Mouse (Mus musculus) embryo, embryonic 11.5 days (tissue): ENCODE measurements at regions not wholly inside any gene's neighbourhood (a gene's known extent, or its start where the extent isn't known, plus 50 kb on each side); places are given as distances from the start of the nearest gene placed in this dataset.

Experiments used
- DNase-seq: peaks from one replicate; pipeline ENCODE4 v3.0.0-alpha.2; 2012; ENCODE audit warnings: low read depth, low spot score

DNA sequence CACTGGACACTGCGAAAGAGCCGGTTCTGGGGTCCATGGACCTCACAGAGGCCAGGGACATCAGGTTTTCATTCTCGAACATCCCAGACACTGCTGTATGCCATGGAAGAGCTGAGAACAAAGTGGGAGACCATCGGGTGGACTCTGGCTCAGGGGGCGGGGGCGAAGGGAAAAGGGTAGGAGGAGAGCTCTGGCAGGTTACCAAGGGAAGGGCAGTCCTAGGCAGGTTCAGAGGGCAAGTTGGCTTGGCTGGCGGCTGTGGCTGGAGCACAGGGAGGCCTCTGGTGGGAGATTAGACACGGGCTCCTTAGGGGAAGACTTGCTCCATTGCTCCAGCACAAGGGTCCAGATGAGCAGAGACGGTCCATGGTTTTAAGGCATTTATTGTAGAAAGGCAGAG is 164.3 kb upstream of the Mki67 start:
- DNase-seq = no peak

DNA sequence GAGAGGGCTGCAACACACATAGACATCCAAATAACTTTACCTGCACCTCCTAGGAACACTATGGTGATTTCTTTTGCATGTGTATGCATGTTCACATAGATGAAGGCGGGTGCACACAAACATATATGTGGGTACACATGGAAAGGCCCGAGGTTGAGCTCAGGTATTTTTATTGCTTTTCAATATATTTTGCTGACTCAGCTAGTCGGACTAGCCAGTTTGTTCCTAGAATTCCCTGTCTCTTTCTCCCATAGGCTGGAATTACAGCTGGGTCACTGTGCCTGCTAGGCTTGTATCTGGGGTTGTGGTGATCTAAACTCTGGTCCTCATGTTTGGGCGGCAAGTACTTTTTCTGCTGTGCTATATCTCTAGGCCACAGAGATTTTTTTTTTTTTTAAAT is 166.1 kb upstream of the Mki67 start:
- DNase-seq = no peak

DNA sequence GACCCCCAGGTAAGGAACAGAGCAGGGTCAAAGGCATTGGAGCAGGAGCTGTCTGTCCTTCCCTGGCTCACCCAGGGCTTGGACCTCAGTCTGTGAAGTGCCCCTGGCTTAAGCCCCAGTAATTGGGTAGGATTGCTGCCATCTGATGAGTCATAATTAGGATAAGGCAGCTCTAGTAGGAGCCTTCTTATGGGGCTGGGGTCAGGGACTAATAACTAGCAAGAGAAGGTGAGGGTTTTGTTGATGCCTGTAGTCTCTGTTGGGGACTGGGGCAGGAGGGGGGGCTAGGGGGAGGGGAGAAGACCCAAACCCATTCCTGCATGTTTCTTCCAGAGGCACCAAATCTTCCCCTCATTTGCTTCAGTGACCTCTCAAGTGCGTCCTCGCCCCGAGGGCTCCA is 172.4 kb upstream of the Mki67 start:
- no peak for DNase-seq

DNA sequence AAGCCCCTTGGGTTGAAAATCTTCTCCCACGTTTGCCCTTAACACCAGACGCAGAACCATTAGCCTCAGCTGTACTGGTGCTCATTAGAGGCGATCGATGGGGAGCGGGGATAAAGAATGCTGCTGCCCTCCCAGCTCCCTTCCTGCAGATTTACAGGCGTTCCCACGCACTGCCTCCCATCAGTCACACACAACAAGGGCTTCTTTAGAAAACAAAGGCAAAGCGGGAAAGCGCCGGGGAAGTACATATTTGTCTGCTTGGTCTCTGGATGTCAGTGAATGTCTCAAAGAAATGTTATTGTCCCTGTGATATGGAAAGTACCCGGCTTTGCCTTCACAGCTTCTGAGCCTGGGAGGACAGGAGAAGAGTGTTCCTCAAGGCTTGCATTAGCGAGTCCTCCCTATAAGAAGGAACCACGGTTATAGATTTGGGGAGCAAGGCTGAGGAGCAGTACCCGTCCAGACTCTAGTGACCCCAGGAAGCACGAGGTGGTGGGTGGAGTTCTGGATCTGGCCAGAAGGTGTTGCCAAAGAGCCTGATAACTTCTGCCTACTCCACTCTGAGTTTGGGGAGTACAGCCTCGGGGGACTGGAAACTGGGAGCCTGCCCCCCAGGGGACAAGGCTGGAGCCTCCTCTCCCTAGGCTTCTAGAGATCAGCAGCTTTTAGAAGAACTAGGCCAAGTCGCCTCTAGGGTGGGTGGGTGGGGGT is 173.0 kb upstream of the Mki67 start:
- peak; percentile 20 for DNase-seq

DNA sequence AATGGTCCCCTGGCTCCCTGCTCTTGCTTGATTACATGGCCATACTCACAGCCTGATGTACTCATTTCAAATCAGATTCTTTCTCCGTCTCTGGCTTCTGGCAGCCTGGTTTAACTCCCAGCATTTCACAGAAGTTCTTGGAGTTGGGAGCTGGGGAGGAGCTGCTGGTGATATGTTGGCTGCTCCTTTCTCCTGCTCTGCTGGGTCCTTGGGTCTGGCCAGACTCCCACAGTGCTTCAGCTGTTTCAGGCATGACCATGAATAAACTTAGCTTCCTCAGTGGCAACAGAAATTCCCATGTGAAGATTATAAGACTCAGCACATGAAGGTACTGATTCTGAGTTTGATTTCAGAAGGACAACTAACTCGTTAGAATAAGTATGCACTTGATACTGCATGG is 182.7 kb upstream of the Mki67 start:
- no peak for DNase-seq

DNA sequence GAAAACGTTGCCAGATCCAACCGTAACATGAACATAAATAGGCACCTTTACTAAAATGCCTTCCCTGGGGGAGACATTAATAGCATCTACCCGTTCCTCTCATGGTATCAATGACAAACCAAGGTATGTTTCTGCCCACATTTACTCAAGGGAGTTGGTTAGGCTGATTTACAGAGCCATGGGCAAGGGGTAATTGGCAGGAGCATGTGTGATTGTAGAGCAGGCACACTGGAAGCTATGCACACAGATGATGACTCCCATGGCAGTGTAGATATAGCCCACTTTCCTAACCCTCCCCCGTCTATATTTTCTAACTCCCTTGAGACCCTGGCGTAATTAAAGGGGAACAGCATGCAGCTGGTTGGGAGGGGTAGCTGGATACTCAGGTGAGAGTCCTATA is 183.6 kb upstream of the Mki67 start:
- no peak for DNase-seq

DNA sequence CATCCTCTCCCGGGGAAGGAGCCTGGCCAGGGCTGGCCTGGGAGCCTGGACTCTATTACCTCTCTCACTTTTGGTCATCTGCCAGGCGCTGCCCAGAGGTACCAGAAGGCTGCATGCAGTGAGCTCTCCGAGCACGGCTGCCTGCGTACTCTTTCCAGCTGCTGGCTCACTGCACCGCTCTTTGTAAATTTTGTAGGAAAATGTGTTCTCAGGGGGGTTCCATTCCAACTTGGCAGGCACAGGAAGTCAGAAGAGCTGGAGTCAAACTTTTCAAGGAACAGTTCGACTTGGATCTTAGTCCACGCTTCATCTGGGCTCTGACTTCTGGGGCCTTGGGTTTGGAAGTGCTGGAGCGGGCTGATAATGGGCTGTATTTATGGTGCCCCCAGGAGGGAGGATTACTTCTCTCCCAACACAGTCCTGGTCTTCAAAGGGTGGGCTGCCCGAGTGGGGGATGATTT is 184.7 kb upstream of the Mki67 start:
- peak; percentile 36 for DNase-seq

DNA sequence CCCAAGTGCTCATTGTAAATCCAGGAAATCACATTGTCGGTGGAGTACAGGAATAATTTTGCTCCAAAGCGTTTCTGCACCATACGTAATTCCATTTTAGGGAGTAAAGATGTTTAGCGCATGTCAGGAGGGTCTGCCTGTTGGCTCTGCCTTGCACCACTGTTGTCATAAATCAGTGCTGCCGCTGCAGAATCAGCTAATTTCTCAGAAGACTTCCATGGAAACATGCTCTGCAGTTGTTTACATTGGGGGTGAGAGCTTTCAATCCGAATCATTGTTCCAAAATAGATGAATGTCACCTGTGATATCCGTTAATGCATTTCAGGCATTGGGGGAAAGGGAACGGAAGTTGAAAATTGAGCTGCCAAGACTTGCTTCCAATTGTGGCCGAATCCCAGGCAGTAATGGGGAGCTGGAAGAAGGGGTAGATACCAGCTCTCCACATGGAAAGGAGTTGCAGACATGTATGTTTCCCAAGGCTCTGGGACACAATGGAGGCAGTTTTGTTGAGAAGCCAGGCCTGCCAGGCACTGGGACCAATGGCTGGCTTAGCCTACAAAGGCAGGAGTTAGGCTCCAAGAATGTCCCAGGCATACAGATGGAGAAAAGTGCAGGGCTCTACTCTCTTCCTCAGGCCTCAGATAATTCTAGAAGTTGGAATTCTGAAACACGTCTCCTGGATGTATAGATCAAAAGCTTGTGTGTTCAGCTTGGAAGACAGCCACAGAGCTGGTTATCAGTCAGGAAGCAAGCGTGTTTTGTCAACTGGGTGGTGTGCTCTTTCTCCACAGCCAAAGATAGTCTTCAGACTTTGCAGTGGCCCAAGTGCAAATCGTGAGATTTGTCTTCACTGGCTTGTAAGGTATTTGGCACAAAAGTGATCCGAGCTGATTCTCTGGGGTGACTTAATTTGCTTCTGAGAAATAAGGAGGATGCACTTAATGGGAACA is 186.2 kb upstream of the Mki67 start:
- DNase-seq = peak; percentile 11

DNA sequence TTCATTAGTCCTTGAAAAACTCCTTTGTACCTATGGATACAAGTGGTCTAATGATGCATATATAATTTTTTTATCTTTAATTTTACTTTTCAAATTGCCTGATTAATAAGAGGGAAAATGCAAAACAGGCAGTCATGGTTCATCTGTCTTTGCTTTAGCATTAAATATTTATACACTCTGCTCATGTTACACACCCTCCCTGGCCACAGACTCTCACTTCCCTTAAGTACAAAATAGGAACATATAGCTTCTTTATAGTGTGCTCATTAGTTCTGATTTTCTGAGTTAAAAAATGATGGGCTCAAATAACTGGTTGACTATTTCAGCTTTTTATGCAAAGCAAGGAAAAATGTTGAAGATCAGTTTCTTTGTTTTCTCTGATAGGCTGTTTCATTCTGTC is 195.2 kb upstream of the Mki67 start:
- DNase-seq = no peak

DNA sequence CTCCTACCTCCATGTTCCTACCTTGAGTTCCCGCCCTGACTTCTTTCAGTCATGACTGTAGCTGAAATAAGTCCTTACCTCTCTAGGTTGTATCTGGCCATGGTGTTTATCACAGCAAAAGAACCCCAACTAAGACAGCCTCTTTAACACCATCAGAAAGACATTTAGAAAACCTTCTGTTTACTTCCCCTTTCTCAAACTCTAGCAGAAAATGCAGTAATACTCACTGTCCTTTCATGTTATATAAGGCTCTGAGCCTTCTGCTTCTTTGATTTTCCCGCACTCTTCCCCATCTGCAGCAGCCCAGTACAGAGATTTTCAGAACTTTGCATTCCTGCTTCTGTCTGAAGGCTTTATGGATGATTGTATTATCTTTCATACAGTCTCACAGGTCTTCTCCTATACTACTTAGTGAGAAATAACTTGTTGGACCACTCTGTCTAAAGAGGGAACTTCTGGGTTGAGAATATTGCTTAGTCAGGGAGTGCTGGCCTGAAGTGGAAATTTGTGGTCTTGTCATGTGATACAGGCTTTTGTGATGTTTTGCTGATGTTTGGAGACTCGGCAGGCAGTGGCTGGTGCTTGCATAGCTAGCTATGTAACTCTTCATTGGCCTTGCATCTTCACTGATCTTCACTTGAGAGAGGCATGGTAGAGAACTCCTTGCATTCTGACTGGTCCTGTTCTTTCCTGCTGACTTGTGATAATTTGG is 197.9 kb upstream of the Mki67 start:
- no peak for DNase-seq

DNA sequence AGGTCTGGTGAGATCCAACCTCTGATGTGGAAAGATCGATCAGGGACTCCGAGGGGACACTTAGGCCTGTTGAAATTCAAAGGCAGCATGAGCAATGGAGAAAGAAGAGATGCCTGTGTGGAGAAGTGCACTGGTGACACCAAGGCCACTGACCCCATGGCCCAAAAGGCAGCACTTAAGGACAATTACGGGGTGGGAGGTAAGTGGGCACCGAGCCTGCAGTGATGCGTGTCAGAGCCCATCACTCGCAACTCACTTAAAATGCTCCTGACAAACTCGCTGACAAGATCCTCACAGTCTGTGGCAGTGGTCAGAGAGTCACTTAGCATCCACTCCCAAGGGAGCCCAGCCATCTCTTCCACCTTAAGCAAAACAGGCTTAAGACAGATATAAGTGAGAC is 207.7 kb upstream of the Mki67 start:
- DNase-seq = no peak

DNA sequence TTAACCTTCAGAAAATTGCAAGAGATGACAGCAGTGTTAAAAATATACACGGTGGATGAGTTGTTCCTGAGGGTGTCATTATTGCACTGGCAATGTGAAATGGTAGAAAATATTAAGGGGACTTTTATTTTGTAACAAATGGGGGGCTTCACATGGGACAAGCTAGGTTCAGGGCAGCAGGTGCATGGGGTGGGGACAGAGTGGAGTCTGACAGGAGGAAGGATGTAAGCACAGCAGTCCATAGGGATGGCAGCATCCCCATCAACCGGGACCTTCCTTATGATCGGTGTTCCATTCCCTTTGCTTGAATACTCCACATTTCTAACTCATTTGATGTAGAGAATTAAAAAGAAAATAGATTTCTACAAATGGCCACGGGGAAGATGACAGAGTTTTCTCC is 208.5 kb upstream of the Mki67 start:
- no peak for DNase-seq

DNA sequence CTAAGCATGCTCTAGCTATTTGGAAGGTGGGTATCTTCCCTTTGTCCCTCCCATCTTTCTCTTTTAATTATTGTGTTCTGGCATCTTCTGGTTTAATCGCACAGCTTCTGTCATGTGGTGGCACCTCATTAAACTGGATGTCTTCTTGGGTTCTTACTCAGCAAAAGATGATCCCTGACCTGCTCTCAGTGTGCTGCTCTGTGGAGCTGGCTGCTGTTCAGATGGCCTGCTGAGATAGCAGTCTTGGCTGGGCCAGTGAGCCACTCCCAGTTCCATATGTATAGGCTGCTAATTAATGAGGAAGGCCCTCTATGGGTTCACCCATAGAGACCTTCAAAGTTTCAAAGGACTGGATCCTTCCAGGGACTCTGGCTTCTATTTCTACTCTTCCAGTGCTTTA is 213.9 kb upstream of the Mki67 start:
- no peak for DNase-seq

DNA sequence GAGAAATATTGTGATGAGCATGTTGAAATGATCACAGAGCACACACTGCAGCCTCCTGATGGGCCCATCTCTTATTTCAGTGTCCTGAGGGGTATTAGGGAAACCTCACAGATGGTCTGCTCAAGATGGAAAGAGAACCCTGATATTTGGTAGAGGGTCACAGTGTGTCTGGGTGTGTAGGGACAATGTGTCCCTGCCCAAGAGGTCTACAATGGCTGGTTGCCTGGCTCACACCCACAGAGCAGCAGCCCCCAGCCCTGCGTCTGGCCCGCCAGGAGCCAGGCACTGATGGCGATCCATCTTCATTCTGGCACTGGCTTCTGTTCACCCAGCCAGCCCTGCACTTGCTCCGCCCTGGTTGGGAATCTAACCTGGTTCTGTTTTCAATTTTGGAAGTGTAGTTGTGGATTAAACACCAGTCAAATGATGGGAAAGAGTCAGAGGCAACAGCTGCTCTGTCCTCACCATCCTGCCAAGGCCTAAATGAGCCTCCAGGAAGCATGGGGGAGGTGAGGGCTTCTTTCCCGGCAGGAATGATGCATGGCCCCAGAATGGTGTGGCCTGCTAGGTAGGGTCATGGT is 216.5 kb upstream of the Mki67 start:
- no peak for DNase-seq

DNA sequence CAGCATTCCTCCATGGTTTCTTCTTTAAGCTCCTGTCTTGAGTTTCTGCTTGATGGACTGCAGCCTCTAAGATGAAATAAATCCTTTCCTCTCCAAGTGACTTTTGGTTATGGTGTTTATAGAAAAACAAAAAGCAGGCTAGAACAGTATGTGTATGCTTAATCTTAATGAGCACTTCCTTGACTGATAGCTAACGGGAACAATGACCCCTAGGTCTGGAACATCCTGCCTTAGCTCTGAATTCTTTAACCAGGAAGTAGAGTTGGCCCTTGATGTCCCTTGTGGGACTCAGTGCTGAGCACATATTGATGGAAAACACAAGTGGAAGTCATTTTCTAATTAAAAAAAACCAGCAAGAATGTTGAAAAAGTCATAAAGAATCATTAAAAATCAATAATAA is 219.0 kb upstream of the Mki67 start:
- DNase-seq = no peak

DNA sequence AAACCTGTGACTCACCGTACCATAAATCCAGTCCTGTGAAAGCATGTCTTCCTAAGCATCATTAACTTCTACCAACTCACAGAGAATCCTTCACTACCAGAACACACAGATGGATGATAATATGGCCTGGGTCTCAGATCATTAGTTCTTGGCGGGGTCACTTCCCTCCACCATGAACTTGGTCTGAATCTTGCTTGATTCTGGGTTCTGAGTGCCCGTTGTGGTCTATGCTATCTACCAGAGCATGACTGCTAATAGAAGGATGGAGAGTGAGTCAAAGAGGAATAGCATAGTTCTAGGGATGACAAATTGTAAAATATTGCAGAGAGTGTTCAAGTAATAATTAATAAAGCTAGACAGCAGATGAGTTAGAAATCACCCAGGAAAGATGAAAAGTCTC is 221.3 kb upstream of the Mki67 start:
- DNase-seq = no peak

DNA sequence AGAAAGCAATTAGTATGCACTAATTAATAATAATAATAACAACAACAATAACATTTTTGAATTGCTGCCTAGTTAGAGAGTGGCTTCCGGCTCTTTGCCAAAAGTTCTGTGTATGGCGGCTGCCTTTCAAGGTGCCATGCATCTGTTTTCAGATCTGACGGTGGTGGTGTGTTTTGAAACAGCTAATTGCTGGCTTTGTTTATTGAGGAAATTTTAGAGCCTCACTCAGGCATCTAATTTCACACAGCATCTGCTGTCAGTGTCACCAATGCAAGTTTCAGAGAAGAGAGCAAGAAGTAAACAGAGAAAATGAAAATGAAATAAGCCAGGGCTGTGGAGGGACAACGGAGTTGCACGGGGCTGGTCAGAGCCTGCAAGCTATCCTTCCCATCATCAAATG is 223.2 kb upstream of the Mki67 start:
- no peak for DNase-seq

DNA sequence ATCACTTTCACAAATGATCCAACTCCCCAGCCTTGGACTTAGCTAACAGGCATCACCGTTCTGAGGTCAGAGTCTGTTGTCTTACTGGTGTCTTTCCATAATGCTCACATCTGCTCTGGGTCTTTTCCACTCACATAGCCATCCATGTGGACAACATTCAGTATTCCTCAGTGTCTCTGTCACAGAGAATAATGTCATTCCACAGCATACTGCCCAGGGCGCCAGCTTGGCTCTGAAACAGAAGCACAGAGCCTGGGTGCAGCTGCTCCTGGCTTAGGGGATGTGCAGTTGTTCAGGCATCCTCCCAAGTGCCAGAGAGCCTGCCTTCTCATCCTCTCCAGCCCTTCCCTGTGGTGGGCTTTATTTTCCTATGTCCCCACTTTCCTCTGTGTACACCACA is 226.7 kb upstream of the Mki67 start:
- no peak for DNase-seq

DNA sequence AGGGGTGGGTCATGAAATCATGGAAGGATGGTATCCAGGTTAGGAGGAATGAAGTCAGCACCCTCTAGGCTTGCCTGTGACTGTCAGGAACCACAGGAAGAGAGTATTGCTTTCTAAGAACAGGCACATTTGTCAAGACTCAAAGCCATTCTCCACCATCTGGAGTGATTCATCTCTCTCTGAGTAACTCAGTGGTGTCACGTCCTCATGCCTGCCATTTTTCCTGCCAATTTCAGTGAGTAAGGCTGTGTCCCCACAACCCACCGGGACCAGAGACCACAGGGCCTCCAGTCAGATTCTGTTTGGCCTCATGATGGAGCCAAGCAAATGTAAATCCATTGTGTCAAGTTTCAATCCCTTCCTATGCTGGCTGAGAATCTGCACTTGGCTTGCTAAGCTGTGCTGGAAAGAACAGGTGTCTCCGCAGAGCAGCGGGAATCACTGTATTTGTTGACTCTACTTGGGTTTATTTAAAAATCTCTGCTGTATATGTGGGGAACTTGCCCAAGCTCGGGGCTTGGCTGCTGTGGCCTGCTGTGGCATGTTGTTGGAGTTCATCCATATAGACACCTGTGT is 230.0 kb upstream of the Mki67 start:
- no peak for DNase-seq

DNA sequence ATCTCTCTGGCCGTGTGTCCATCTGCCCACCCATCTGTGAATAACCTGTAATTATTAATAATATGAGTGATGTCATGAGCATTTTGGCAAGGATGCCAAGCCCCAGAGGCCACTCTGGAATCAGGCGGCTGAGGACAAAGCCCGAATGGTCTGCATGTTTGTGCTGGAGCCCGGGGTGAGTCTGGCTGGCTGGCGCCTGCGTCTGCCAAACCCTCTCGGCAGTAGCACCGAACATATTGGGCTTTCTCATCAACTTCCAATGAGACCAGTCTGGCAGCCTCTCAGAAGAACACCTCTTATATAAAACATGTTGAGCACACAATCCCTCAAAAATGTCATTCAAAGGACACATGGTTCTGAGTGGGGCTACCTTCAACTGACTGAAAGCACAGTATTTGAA is 244.9 kb upstream of the Mki67 start:
- no peak for DNase-seq

DNA sequence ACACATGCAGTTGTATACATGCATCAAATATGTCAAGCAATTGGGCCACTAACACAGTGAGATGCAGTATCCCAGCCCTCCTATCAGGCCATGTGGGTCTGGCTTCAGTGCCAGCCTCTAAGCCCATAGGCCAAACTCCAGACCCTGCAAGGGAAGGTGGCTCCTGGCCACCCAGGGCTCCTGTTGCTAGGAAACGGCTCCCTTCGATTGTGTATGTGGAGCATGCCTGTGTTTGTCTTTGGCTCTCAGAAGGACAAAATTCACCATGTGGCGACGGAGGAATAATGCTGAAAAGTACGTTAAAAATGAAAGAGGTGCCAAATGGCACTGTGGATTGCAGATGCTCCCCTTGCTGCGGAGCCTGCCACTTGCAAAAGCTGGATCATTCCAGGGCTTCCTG is 249.4 kb upstream of the Mki67 start:
- no peak for DNase-seq

DNA sequence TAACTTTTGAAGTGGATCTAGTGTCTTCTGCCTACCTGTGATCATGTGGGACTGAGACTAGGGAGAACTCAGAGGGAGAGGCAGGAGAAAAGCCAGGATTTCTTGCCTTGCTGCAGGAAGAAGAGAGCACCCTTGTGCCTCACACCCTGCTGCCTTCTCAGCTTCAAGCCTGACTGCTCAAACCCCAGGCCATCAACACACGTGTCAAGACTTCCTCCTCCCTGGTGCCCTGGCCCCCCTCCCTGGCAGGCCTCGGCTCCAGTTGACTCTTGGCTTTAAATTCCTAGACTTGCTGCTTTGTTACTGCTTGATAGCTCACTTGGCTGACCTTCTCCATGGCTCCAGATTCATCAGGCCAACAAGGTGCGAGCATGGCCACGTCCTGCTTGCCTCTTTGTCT is 250.1 kb upstream of the Mki67 start:
- no peak for DNase-seq
